In genomic region chr14:56575969-56576901, GRCm38 (mm10) we compare ENCODE assay signal across 8 mouse cellular contexts. TPM values are rescaled to one million over a fixed set of nuclear protein-coding genes. Genes with fewer than 3 reads are reported as not detected.
DNase-seq lines count a peak whose midpoint lies in the region; ATAC-seq lines count a peak whose summit lies in the region.

No protein-coding gene starts in this region.

- peaks cover 11% of the 10 kb centered on the region for H3K27me3 ChIP-seq in midbrain, embryonic 10.5 days (ENCODE audit: low read depth, poor library complexity, severe bottlenecking)
- H3K27me3 ChIP-seq in midbrain, embryonic 16.5 days (ENCODE audit: control insufficient read depth, insufficient read depth, low read depth, low read length), result peaks cover 5% of the 10 kb centered on the region; the same call in 1 of the 2 replicates
- H3K27me3 ChIP-seq in forebrain, embryonic 13.5 days, result no peaks in the 10 kb centered on the region; the same call in 1 of the 2 replicates
- no peaks in the 10 kb centered on the region for H3K27me3 ChIP-seq in liver, embryonic 11.5 days (replicated peaks; ENCODE audit: control insufficient read depth, insufficient read depth, low read length)

- peak overlapping the region; percentile 63 for H3K4me3 ChIP-seq in midbrain, embryonic 10.5 days
- no peak overlapping the region; the same call in 1 of the 2 replicates for H3K4me3 ChIP-seq in midbrain, embryonic 16.5 days (ENCODE audit: low read depth, low read length)
- peak overlapping the region; percentile 45; the same call in 1 of the 2 replicates for H3K4me3 ChIP-seq in forebrain, embryonic 13.5 days
- peak overlapping the region; percentile 64 for H3K4me3 ChIP-seq in liver, embryonic 11.5 days (ENCODE audit: low read depth, low read length)

- H3K36me3 ChIP-seq in midbrain, embryonic 10.5 days, result no peaks in the 10 kb centered on the region
- H3K36me3 ChIP-seq in midbrain, embryonic 16.5 days (ENCODE audit: control insufficient read depth, insufficient read depth, low read length), result no peaks in the 10 kb centered on the region
- no peaks in the 10 kb centered on the region for H3K36me3 ChIP-seq in forebrain, embryonic 13.5 days (ENCODE audit: poor library complexity, severe bottlenecking)
- no peaks in the 10 kb centered on the region for H3K36me3 ChIP-seq in liver, embryonic 11.5 days (ENCODE audit: control insufficient read depth, insufficient read depth, low read length)

- ATAC-seq in midbrain, embryonic 16.5 days, result no peak
- no peak for ATAC-seq in forebrain, embryonic 13.5 days
- no peak for ATAC-seq in liver, embryonic 11.5 days (replicated peaks; ENCODE audit: low FRiP score)

- H3K4me2 ChIP-seq in midbrain, embryonic 16.5 days (ENCODE audit: low read length), result no peak overlapping the region
- peak overlapping the region; percentile 70 for H3K4me2 ChIP-seq in forebrain, embryonic 13.5 days
- peak overlapping the region; percentile 65 for H3K4me2 ChIP-seq in liver, embryonic 11.5 days

- H3K9ac ChIP-seq in midbrain, embryonic 16.5 days (ENCODE audit: low read depth, low read length), result no peak overlapping the region
- H3K9ac ChIP-seq in forebrain, embryonic 13.5 days, result no peak overlapping the region
- peak overlapping the region; percentile 72; the same call in 1 of the 2 replicates for H3K9ac ChIP-seq in liver, embryonic 11.5 days (ENCODE audit: low read depth, low read length)

- intact Hi-C loops in gastrocnemius, postnatal 36 days (cut with DNase I), result loop anchor here (10.0 kb wide), 1 partner anchor 201 kb away; no protein-coding TSS in a partner anchor

- H3K27ac ChIP-seq in midbrain, embryonic 10.5 days (replicated peaks), result no peak overlapping the region
- H3K27ac ChIP-seq in midbrain, embryonic 16.5 days (ENCODE audit: low read length), result no peak overlapping the region
- no peak overlapping the region for H3K27ac ChIP-seq in forebrain, embryonic 13.5 days
- H3K27ac ChIP-seq in liver, embryonic 11.5 days (ENCODE audit: low read depth, low read length), result no peak overlapping the region

- no peak for DNase-seq in midbrain, embryonic 10.5 days (ENCODE audit: low spot score)
- DNase-seq in liver, embryonic 11.5 days (ENCODE audit: low spot score), result no peak
- DNase-seq in thymus, adult 18-20 months, result peak; percentile 28 to 64
- DNase-seq in cerebellum, postnatal 14 days, result no peak
- no peak for DNase-seq in right cerebral cortex, postnatal 4 days
- DNase-seq in gastrocnemius, postnatal 36 days, result no peak

- 77% methylated on average over 18 of the region's 18 CpGs for WGBS in midbrain, embryonic 10.5 days
- 69% methylated on average over 18 of the region's 18 CpGs for WGBS in midbrain, embryonic 16.5 days
- 78% methylated on average over 18 of the region's 18 CpGs for WGBS in forebrain, embryonic 13.5 days
- WGBS in liver, embryonic 11.5 days, result 68% methylated on average over 18 of the region's 18 CpGs

- H3K4me1 ChIP-seq in midbrain, embryonic 10.5 days, result peaks cover 15% of the 10 kb centered on the region
- H3K4me1 ChIP-seq in midbrain, embryonic 16.5 days (ENCODE audit: control insufficient read depth, insufficient read depth, low read length), result 0 out of 2 replicates have a peak, but pooled peaks cover 4% of the 10 kb centered on the region
- peaks cover 11% of the 10 kb centered on the region for H3K4me1 ChIP-seq in forebrain, embryonic 13.5 days
- peaks cover 4% of the 10 kb centered on the region; the same call in 1 of the 2 replicates for H3K4me1 ChIP-seq in liver, embryonic 11.5 days (replicated peaks; ENCODE audit: control insufficient read depth, insufficient read depth, low read length)

- no peaks in the 10 kb centered on the region for H3K9me3 ChIP-seq in midbrain, embryonic 10.5 days (replicated peaks)
- no peaks in the 10 kb centered on the region for H3K9me3 ChIP-seq in midbrain, embryonic 16.5 days (replicated peaks; ENCODE audit: control insufficient read depth, low read length, poor library complexity, severe bottlenecking)
- no peaks in the 10 kb centered on the region for H3K9me3 ChIP-seq in forebrain, embryonic 13.5 days (replicated peaks)
- H3K9me3 ChIP-seq in liver, embryonic 11.5 days (ENCODE audit: control insufficient read depth, low read length), result no peaks in the 10 kb centered on the region

RNA-seq across cellular contexts. Expression of gene Parp4, which starts 0.8 kb away (rescaled TPM):
- polyA plus RNA-seq in midbrain, embryonic 10.5 days (2016; fragmentation: Nextera tagmentation; extraction: Ambion mirVana), result 1.4 and 1.6 TPM in 2 replicates
- 0.93 and 1.5 TPM in 2 replicates for polyA plus RNA-seq in midbrain, embryonic 16.5 days (2015; fragmentation: Nextera tagmentation; extraction: Ambion mirVana)
- polyA plus RNA-seq in forebrain, embryonic 13.5 days (2015; fragmentation: Nextera tagmentation; extraction: Ambion mirVana), result 0.85 and 1.2 TPM in 2 replicates
- 2.5 and 3.0 TPM in 2 replicates for polyA plus RNA-seq in liver, embryonic 11.5 days (2014; fragmentation: Nextera tagmentation; extraction: Ambion mirVana)
- 10 to 100 TPM; 12.0 to 13.2 TPM for total RNA-seq in gastrocnemius, postnatal 36 days (2021)

RNA-seq across cellular contexts. Expression of gene Cenpj, which starts 1.0 kb away (rescaled TPM):
- polyA plus RNA-seq in midbrain, embryonic 10.5 days (2016; fragmentation: Nextera tagmentation; extraction: Ambion mirVana), result 23.5 and 24.3 TPM in 2 replicates
- 5.3 TPM in 2 replicates for polyA plus RNA-seq in midbrain, embryonic 16.5 days (2015; fragmentation: Nextera tagmentation; extraction: Ambion mirVana)
- polyA plus RNA-seq in forebrain, embryonic 13.5 days (2015; fragmentation: Nextera tagmentation; extraction: Ambion mirVana), result 16.1 and 18.9 TPM in 2 replicates
- 9.8 and 11.1 TPM in 2 replicates for polyA plus RNA-seq in liver, embryonic 11.5 days (2014; fragmentation: Nextera tagmentation; extraction: Ambion mirVana)
- total RNA-seq in gastrocnemius, postnatal 36 days (2021), result 1 to 10 TPM; 2.0 to 2.5 TPM

Comparison
In these comparisons a context has a peak if more than half of its experiments do, and no peak if none do; other contexts are left out.
1. DNase-seq: peak in thymus, adult 18-20 months (2 of 2); none in midbrain, embryonic 10.5 days (single experiment), liver, embryonic 11.5 days (single experiment), cerebellum, postnatal 14 days (0 of 2), right cerebral cortex, postnatal 4 days (single experiment) and gastrocnemius, postnatal 36 days (0 of 2).